Mouse (Mus musculus): ENCODE data around the gene Psmc3. TPM values are rescaled to one million over a fixed set of nuclear protein-coding genes. Genes with fewer than 3 reads are reported as not detected.

Psmc3 gene
- total RNA-seq, 2 experiments from 2014 or later = 203 to 208 TPM

GRCm38 (mm10) chr2:91047359-91047758, 6.5 kb upstream of the Psmc3 start:
- no peak for DNase-seq (ENCODE audit: low spot score in 2 of 2)
- intact Hi-C loops (cut with DNase I) = no loop called here

GRCm38 (mm10) chr2:91051917-91052316, 1.9 kb upstream of the Psmc3 start:
- intact Hi-C loops (cut with DNase I) = no loop called here
- no peak for DNase-seq (ENCODE audit: low spot score in 2 of 2)

- DNase-seq (ENCODE audit: low spot score in 2 of 2) = no peak
- intact Hi-C loops (cut with DNase I) = no loop called here
Observed at GRCm38 (mm10) chr2:91052752-91053151, 1.1 kb upstream of the Psmc3 start.

- no peak for DNase-seq (ENCODE audit: low spot score in 2 of 2)
- intact Hi-C loops (cut with DNase I) = no loop called here
Observed at GRCm38 (mm10) chr2:91053181-91053933, 452 bp upstream of the Psmc3 start.

- no peak for DNase-seq (ENCODE audit: low spot score in 2 of 2)
- intact Hi-C loops (cut with DNase I) = no loop called here
Observed at GRCm38 (mm10) chr2:91058435-91058834, 4.6 kb downstream of the Psmc3 start.

- no peak for DNase-seq (ENCODE audit: low spot score in 2 of 2)
- intact Hi-C loops (cut with DNase I) = no loop called here
Observed at GRCm38 (mm10) chr2:91059376-91059775, 5.6 kb downstream of the Psmc3 start.

GRCm38 (mm10) chr2:91060544-91061355, 6.9 kb downstream of the Psmc3 start:
- peak; percentile 80 to 87 for DNase-seq (ENCODE audit: low spot score in 2 of 2)
- intact Hi-C loops (cut with DNase I) = loop anchor here (5.0 kb wide), 1 partner anchor 193 kb away; no protein-coding TSS in a partner anchor

- intact Hi-C loops (cut with DNase I) = loop anchor here (5.0 kb wide), 1 partner anchor 195 kb away; no protein-coding TSS in a partner anchor
- DNase-seq (ENCODE audit: low spot score in 2 of 2) = no peak
Observed at GRCm38 (mm10) chr2:91061849-91062481, 8.2 kb downstream of the Psmc3 start.

- DNase-seq (ENCODE audit: low spot score in 2 of 2) = no peak
- intact Hi-C loops (cut with DNase I) = loop anchor here (5.0 kb wide), 1 partner anchor 196 kb away; no protein-coding TSS in a partner anchor
Observed at GRCm38 (mm10) chr2:91062779-91063606, 9.2 kb downstream of the Psmc3 start.

GRCm38 (mm10) chr2:91064211-91064610, 10.4 kb downstream of the Psmc3 start:
- no peak for DNase-seq (ENCODE audit: low spot score in 2 of 2)
- intact Hi-C loops (cut with DNase I) = loop anchor here (5.0 kb wide), 1 partner anchor 197 kb away; no protein-coding TSS in a partner anchor

- peak; percentile 55 to 72 for DNase-seq (ENCODE audit: low spot score in 2 of 2)
- intact Hi-C loops (cut with DNase I) = no loop called here
Observed at GRCm38 (mm10) chr2:91065544-91065943, 11.7 kb downstream of the Psmc3 start.

GRCm38 (mm10) chr2:91066455-91066854, 12.6 kb downstream of the Psmc3 start:
- intact Hi-C loops (cut with DNase I) = no loop called here
- no peak for DNase-seq (ENCODE audit: low spot score in 2 of 2)

- intact Hi-C loops (cut with DNase I) = no loop called here
- no peak for DNase-seq (ENCODE audit: low spot score in 2 of 2)
Observed at GRCm38 (mm10) chr2:91068162-91068871, 14.5 kb downstream of the Psmc3 start.

- no peak for DNase-seq (ENCODE audit: low spot score in 2 of 2)
- intact Hi-C loops (cut with DNase I) = no loop called here
Observed at GRCm38 (mm10) chr2:91068872-91069165, 15.0 kb downstream of the Psmc3 start.

- intact Hi-C loops (cut with DNase I) = no loop called here
Observed at GRCm38 (mm10) chr2:91069306-91070000, 15.6 kb downstream of the Psmc3 start.

GRCm38 (mm10) chr2:91070076-91070800, 16.4 kb downstream of the Psmc3 start, which contains the start of gene Slc39a13:
Slc39a13 (minus strand) TSS chr2:91070417.
- peak; percentile 96 to 97 for DNase-seq (ENCODE audit: low spot score in 2 of 2)
- intact Hi-C loops (cut with DNase I) = loop anchor here (1.0 kb wide), 1 partner anchor 31 kb away; no protein-coding TSS in a partner anchor

More at GRCm38 (mm10) chr2:91069306-91070000, 15.6 kb downstream of the Psmc3 start:
- no peak for DNase-seq (ENCODE audit: low spot score in 2 of 2)

- intact Hi-C loops (cut with DNase I) = no loop called here
- DNase-seq (ENCODE audit: low spot score in 2 of 2) = no peak
Observed at GRCm38 (mm10) chr2:91071059-91071458, 17.2 kb downstream of the Psmc3 start.

All from left cerebral cortex, postnatal 14 days (tissue).